In genomic region chr9:58312196-58312943, GRCm38 (mm10) we compare ENCODE assay signal across 8 mouse cellular contexts. TPM values are rescaled to one million over a fixed set of nuclear protein-coding genes. Genes with fewer than 3 reads are reported as not detected.
DNase-seq lines count a peak whose midpoint lies in the region; ATAC-seq and TF ChIP-seq lines count a peak whose summit lies in the region.

No protein-coding gene starts in this region.

- peak; percentile 47 for DNase-seq in urinary bladder, postnatal 25 days (ENCODE audit: low spot score)
- DNase-seq in urinary bladder, adult 2 months (ENCODE audit: low spot score): no peak
- DNase-seq in forebrain, embryonic 10.5 days (ENCODE audit: extremely low spot score, low spot score): peak; percentile 58
- peak; percentile 61 for DNase-seq in lung, postnatal 0 days (ENCODE audit: low spot score)
- peak; percentile 40 for DNase-seq in testis, postnatal 14 days (ENCODE audit: low spot score)
- no peak for DNase-seq in layer of hippocampus, adult 9-11 months
- DNase-seq in layer of hippocampus, adult 9-10 months (ENCODE audit: low spot score): no peak

- TF ChIP-seq EP300 in lung, postnatal 0 days (IDR thresholded peaks at IDR 0.05): no peak

- 1% methylated on average over 72 of the region's 72 CpGs for WGBS in forebrain, embryonic 10.5 days
- 2% methylated on average over 72 of the region's 72 CpGs for WGBS in intestine, embryonic 16.5 days
- WGBS in lung, postnatal 0 days: under 1% methylated on average over 57 of the region's 72 CpGs

- H3K36me3 ChIP-seq in forebrain, embryonic 10.5 days (replicated peaks): no peaks in the 10 kb centered on the region
- H3K36me3 ChIP-seq in intestine, embryonic 16.5 days (ENCODE audit: control insufficient read depth, insufficient read depth, low read length): no peaks in the 10 kb centered on the region
- H3K36me3 ChIP-seq in lung, postnatal 0 days (ENCODE audit: insufficient read depth, low read length): no peaks in the 10 kb centered on the region

- H3K27me3 ChIP-seq in forebrain, embryonic 10.5 days (ENCODE audit: poor library complexity, severe bottlenecking): peaks cover 70% of the 10 kb centered on the region
- H3K27me3 ChIP-seq in intestine, embryonic 16.5 days (replicated peaks; ENCODE audit: control insufficient read depth, insufficient read depth, low read length): peaks cover 16% of the 10 kb centered on the region
- 0 out of 2 replicates have a peak, but pooled peaks cover 10% of the 10 kb centered on the region for H3K27me3 ChIP-seq in lung, postnatal 0 days (replicated peaks; ENCODE audit: insufficient read depth, low read length)

- H3K4me2 ChIP-seq in intestine, embryonic 16.5 days (ENCODE audit: low read depth, low read length): peak overlapping the region; percentile 79
- H3K4me2 ChIP-seq in lung, postnatal 0 days (replicated peaks; ENCODE audit: low read depth, low read length): peak overlapping the region; percentile 58

- H3K4me3 ChIP-seq in forebrain, embryonic 10.5 days: peak overlapping the region; percentile 53
- H3K4me3 ChIP-seq in intestine, embryonic 16.5 days (ENCODE audit: low read length): peak overlapping the region; percentile 58
- H3K4me3 ChIP-seq in lung, postnatal 0 days (ENCODE audit: low read depth, low read length): peak overlapping the region; percentile 49

- peak overlapping the region; percentile 62 for H3K9ac ChIP-seq in intestine, embryonic 16.5 days (ENCODE audit: low read depth, low read length)
- H3K9ac ChIP-seq in lung, postnatal 0 days (replicated peaks; ENCODE audit: low read depth): peak overlapping the region; percentile 36

- no peak for TF ChIP-seq CTCF in lung, postnatal 0 days (IDR thresholded peaks at IDR 0.05)

- peak overlapping the region; percentile 84 for H3K27ac ChIP-seq in forebrain, embryonic 10.5 days
- H3K27ac ChIP-seq in intestine, embryonic 16.5 days (ENCODE audit: low read length): peak overlapping the region; percentile 69
- H3K27ac ChIP-seq in lung, postnatal 0 days (ENCODE audit: low read length): peak overlapping the region; percentile 73

- peak; percentile 35 for ATAC-seq in intestine, embryonic 16.5 days
- ATAC-seq in lung, postnatal 0 days: peak; percentile 13

- no peaks in the 10 kb centered on the region for H3K9me3 ChIP-seq in forebrain, embryonic 10.5 days
- no peaks in the 10 kb centered on the region for H3K9me3 ChIP-seq in intestine, embryonic 16.5 days (ENCODE audit: control insufficient read depth, low read length)
- H3K9me3 ChIP-seq in lung, postnatal 0 days (ENCODE audit: low read length): no peaks in the 10 kb centered on the region

- peaks cover 67% of the 10 kb centered on the region for H3K4me1 ChIP-seq in forebrain, embryonic 10.5 days
- peaks cover 30% of the 10 kb centered on the region for H3K4me1 ChIP-seq in intestine, embryonic 16.5 days (ENCODE audit: control insufficient read depth, insufficient read depth, low read length)
- peaks cover 3% of the 10 kb centered on the region; the same call in 1 of the 2 replicates for H3K4me1 ChIP-seq in lung, postnatal 0 days (ENCODE audit: insufficient read depth, low read depth, low read length)

RNA-seq across cellular contexts. Expression of gene Loxl1, which starts 0.6 kb away (rescaled TPM):
- 56.0 and 68.7 TPM in 2 replicates for polyA plus RNA-seq in urinary bladder, adult 2 months (2012; rRNA removed)
- 7.1 and 7.2 TPM in 2 replicates for polyA plus RNA-seq in forebrain, embryonic 10.5 days (2016; fragmentation: Nextera tagmentation; extraction: Ambion mirVana)
- polyA plus RNA-seq in intestine, embryonic 16.5 days (2015; fragmentation: Nextera tagmentation; extraction: Ambion mirVana): 19.1 and 24.5 TPM in 2 replicates
- polyA plus RNA-seq in lung, postnatal 0 days (2015; fragmentation: Nextera tagmentation; extraction: Ambion mirVana): 121 and 122 TPM in 2 replicates

RNA-seq across cellular contexts. Expression of gene Tbc1d21, which starts 57.9 kb away (rescaled TPM):
- polyA plus RNA-seq in urinary bladder, adult 2 months (2012; rRNA removed): not detected in 2 replicates
- not detected in 2 replicates for polyA plus RNA-seq in forebrain, embryonic 10.5 days (2016; fragmentation: Nextera tagmentation; extraction: Ambion mirVana)
- not detected in 2 replicates for polyA plus RNA-seq in intestine, embryonic 16.5 days (2015; fragmentation: Nextera tagmentation; extraction: Ambion mirVana)
- polyA plus RNA-seq in lung, postnatal 0 days (2015; fragmentation: Nextera tagmentation; extraction: Ambion mirVana): not detected in 2 replicates

RNA-seq across cellular contexts. Expression of gene Stoml1, which starts 59.4 kb away (rescaled TPM):
- polyA plus RNA-seq in urinary bladder, adult 2 months (2012; rRNA removed): 60.9 and 66.9 TPM in 2 replicates
- 24.8 and 28.8 TPM in 2 replicates for polyA plus RNA-seq in forebrain, embryonic 10.5 days (2016; fragmentation: Nextera tagmentation; extraction: Ambion mirVana)
- polyA plus RNA-seq in intestine, embryonic 16.5 days (2015; fragmentation: Nextera tagmentation; extraction: Ambion mirVana): 21.1 and 22.4 TPM in 2 replicates
- polyA plus RNA-seq in lung, postnatal 0 days (2015; fragmentation: Nextera tagmentation; extraction: Ambion mirVana): 30.8 and 34.3 TPM in 2 replicates

Comparison
In these comparisons a context has a peak if more than half of its experiments do, and no peak if none do; other contexts are left out.
1. DNase-seq: peak in urinary bladder, postnatal 25 days (single experiment), forebrain, embryonic 10.5 days (single experiment), lung, postnatal 0 days (single experiment) and testis, postnatal 14 days (single experiment); none in urinary bladder, adult 2 months (single experiment), layer of hippocampus, adult 9-11 months (single experiment) and layer of hippocampus, adult 9-10 months (single experiment).
2. Peak in every context shown above with its lines, with median percentiles within 50 percentile points of each other: H3K27ac ChIP-seq and H3K4me3 ChIP-seq.